Mouse (Mus musculus) mouse embryonic stem cell (cell line): ENCODE data around the gene Spata31d1d.

Source experiments
- in situ Hi-C, 2 experiments: fragments of 300-500 bp; cut with MboI; formaldehyde crosslinking; loops; 1 replicate in 1 of 2; 3 replicates in 1 of 2; pipeline ENCODE4 v1.14.3; 2019 to 2020; ENCODE audit warnings: low sequenced_read_pairs in 2 of 2, low pct_unique_long_range_greater_than_20kb in 1 of 2, mixed read lengths in 1 of 2; ENCODE audit not compliant: unreplicated experiment in 1 of 2

The Spata31d1d gene

GRCm38 (mm10) chr13:59690576-59690975, 41.0 kb downstream of the Spata31d1d start:
- in situ Hi-C loops: no loop called here

GRCm38 (mm10) chr13:59689843-59690242, 41.7 kb downstream of the Spata31d1d start:
- in situ Hi-C loops: no loop called here

GRCm38 (mm10) chr13:59689313-59689712, 42.2 kb downstream of the Spata31d1d start:
- in situ Hi-C loops: no loop called here

DNA sequence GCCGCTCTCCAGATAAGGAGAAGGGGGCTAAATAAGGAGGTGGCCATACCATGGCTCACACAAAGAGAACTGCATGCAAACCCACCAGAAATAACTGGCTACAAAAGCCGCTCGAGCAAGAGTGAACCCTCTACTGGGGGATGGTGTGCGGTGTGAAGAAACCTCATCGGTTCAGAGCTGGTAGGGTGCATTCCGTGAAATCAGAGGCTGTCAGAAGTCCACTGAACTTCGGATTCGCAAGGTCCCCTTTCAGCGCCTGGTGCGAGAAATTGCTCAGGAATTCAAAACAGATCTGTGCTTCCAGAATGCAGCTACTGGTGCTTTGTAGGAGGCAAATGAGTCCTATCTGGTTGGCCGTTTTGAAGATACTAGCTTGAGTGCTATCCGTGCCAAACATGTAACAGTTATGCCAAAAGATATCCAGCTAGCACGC, 43.2 kb downstream of the Spata31d1d start:
- in situ Hi-C loops: no loop called here

DNA sequence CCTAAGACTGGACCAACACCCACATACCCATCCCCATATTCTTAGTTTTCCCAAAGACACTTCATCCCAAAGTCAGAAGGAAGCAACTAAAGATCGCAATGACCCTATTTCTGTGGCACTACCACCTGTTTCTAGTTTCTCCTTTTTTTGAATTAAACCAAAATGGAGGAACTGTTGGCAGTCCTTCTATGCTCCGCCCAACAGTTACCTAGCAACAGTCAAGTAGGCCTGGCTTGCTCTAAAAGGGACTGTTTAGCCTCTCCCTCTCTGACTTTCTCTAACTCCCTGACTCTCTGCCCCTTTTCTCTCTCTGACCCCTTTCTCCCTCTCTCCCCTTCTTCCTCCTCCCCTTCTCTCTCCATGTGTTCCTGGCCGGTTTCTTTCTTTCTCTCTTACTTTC, 46.3 kb downstream of the Spata31d1d start:
- in situ Hi-C loops: no loop called here

DNA sequence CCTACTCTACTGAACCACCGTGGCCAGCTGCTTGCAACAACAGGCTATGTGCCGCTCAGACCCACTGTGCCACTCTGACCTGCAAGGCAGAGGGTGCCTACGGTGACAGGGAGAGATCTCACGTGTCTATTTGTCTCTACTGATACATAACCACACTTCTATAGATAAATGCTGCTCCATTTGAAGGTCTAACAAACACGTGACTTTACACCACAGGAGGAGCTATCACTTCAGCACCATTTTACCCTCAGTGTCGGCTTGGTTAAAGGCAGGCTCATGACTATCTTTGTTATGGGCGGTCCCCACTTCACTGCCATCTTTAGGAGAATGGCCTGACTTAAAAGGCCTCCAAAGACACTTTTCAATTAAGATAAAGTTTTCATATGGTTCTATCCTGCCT, 48.9 kb downstream of the Spata31d1d start:
- in situ Hi-C loops: no loop called here

DNA sequence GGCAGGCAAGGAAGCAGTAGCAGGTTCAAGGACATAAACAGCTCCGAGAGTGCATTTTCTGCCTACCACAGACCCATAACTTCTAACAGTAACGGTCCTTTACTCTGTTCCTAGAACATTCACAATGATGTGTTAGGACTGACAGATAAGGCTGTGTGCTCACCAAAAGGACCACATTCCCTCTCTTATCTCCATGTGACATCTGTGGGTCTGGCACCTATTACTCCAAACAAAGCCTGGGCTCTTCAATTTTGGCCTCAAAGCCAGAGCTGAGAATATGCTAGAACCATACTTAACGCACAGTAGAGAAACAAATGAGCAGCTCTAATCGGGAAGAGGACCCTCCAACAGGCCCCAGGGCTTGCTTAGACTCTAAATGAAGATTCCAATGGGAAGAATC, 51.6 kb downstream of the Spata31d1d start:
- in situ Hi-C loops: no loop called here

DNA sequence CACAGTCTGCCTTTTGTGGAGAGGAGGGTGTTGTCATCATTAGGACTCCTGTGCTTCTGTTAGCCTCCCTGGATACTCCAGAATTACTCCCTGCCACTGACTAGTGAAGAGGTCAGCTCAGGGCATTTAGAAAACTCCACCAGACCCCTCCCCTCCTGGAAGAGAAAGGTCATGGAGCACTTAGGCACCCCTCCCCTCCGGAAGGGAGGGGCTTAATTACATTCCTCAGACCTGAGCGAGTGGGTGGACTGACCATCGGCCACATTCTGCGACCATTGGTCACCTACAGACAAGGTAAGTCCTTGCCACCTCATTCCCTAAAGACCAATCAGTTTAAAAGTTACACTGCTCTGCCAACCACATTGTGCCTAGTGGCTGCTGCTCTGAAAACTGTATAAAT, 52.2 kb downstream of the Spata31d1d start:
- in situ Hi-C loops: no loop called here

DNA sequence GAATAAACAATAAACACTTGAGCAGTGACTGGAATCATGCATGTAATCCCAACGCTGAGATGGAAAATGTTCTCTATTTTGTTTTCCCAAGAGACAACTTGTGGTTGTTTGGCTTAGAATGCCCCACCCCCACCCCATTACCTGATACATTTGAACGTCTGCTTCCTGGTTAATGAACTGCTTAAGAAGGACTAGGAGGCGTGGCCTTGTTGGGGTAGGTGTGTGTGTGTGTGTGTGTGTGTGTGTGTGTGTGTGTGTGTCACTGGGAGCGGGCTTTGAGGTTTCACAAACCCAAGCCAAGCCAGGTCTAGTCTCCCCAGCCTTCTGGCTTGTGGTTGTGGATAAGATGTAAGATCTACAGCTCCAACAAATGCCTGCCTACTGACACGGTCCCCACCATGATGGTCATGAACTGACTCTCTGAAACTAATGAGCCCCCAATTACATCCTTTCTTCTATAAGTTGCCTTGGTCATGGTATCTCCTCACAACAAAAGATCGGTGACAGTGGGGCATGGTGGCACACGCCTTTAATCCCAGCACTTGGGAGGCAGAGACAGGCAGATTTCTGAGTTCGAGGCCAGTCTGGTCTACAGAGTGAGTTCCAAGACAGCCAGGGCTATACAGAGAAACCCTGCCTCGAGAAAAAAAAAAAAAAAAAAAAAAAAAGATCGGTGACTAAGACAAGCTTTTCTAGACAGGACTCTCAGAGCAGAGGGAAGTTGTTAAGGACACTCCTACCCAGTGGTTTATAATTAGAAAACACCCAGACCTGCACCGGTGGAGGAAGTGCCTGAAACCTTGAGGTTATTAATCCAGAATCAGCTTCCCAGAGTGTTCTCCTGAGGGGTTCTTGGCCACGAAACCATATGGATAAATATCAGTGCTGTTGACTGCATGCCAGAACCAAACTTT, 55.0 kb downstream of the Spata31d1d start:
- in situ Hi-C loops: no loop called here
